25 mouse cellular contexts compared by ENCODE assay signal in the genomic region with DNA sequence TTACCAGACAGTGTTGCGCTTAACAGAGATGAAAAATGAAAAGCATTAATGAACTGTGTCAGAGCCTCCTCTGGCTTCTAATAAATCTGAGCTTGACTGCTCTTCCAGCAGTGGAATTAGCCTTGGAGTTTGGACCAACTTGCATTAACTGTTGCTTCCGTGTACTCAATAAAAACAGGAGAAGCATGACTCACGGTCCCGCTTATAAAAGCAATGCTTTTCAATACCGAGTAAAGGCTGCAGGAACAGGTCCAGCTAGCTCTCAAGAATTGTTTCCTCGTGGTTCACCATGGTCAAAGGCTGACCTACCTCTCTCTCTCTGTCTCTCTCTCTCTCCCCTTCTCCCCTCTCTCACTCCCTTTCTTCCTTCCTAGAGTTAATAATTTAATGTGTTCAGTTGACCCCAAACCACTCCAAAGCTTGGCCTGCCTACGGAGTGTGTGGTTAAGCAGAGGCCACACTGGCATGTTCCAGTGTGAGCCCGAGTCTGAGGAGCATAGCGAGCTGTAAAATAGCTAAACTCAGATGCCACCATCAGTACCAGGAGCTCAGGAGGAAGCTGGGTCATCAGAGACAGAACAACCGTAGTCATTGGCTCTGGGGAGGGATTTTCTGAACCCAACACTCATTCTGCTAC. TPM values are rescaled to one million over a fixed set of nuclear protein-coding genes. Genes with fewer than 3 reads are reported as not detected.
DNase-seq lines count a peak whose midpoint lies in the region; ATAC-seq and TF ChIP-seq lines count a peak whose summit lies in the region.
"Had no signal": no experiment of that assay in that cellular context is flagged by ENCODE, and none has a peak within 500 bp of the region (broad histone marks: within the 10 kb centered on the region; RNA-seq: fewer than 3 reads in every experiment).

No protein-coding gene starts in this region.

- H3K9ac ChIP-seq in intestine, postnatal 0 days (ENCODE audit: low read depth, low read length), result no peak overlapping the region
- H3K9ac ChIP-seq: forebrain, embryonic 15.5 days; heart, embryonic 12.5 days; liver, embryonic 15.5 days had no signal

- no peak overlapping the region for H3K4me3 ChIP-seq in kidney, adult 2 months (ENCODE audit: insufficient read depth, low read depth, low read length)
- H3K4me3 ChIP-seq in intestine, postnatal 0 days (ENCODE audit: low read depth, low read length), result no peak overlapping the region
- H3K4me3 ChIP-seq: embryonic facial prominence, embryonic 10.5 days; forebrain, embryonic 15.5 days; heart, embryonic 12.5 days; limb, embryonic 10.5 days; liver, embryonic 15.5 days had no signal

- TF ChIP-seq CTCF in kidney, adult 2 months (conservative IDR thresholded peaks at IDR 0.05; ENCODE audit: insufficient read depth, insufficient read length, low read depth, low read length), result no peak
- no peak for TF ChIP-seq CTCF in intestine, postnatal 0 days (IDR thresholded peaks at IDR 0.05; ENCODE audit: low read depth)

- H3K4me1 ChIP-seq in kidney, adult 2 months (ENCODE audit: control insufficient read depth, insufficient read depth, low read length), result peaks cover 4% of the 10 kb centered on the region; the same call in 1 of the 2 replicates
- H3K4me1 ChIP-seq in intestine, postnatal 0 days (replicated peaks; ENCODE audit: control insufficient read depth, insufficient read depth, low read length), result 0 out of 2 replicates have a peak, but pooled peaks cover 3% of the 10 kb centered on the region
- H3K4me1 ChIP-seq: embryonic facial prominence, embryonic 10.5 days; forebrain, embryonic 15.5 days; heart, embryonic 12.5 days; limb, embryonic 10.5 days; liver, embryonic 15.5 days had no signal

- WGBS in kidney, adult 2 months, result 26% methylated on average over 10 of the region's 10 CpGs
- 37% methylated on average over 10 of the region's 10 CpGs for WGBS in intestine, postnatal 0 days
- 19% methylated on average over 10 of the region's 10 CpGs for WGBS in large intestine, adult 2 months

- peak; percentile 12 for DNase-seq in kidney, adult 2 months
- DNase-seq in kidney, postnatal 10 days, result no peak
- peak; percentile 37 for DNase-seq in Muller cell, postnatal 12 days (ENCODE audit: inconsistent ontology term)
- DNase-seq in large intestine, adult 2 months (ENCODE audit: low read depth, low spot score), result peak; percentile 83
- no peak for DNase-seq in spleen, postnatal 36 days (ENCODE audit: low spot score in 2 of 2)
- no peak for DNase-seq in cerebellum, postnatal 4 days (ENCODE audit: low spot score in 2 of 2)
- DNase-seq in heart, adult 18-20 months, result no peak
- DNase-seq: adrenal gland, postnatal 25 days; cerebellum, adult 9-10 months; gastrocnemius, postnatal 10 days; heart, postnatal 10 days; liver; spleen, adult 18-20 months; thymus, adult 18-20 months had no signal

- TF ChIP-seq POLR2A in kidney, adult 2 months (IDR thresholded peaks at IDR 0.05; ENCODE audit: low read depth, low read length), result no peak

- no peaks in the 10 kb centered on the region for H3K9me3 ChIP-seq in intestine, postnatal 0 days (ENCODE audit: control insufficient read depth)
- H3K9me3 ChIP-seq: embryonic facial prominence, embryonic 10.5 days; forebrain, embryonic 15.5 days; heart, embryonic 12.5 days; limb, embryonic 10.5 days; liver, embryonic 15.5 days had no signal

- no peak overlapping the region for H3K27ac ChIP-seq in kidney, adult 2 months (ENCODE audit: insufficient read depth, low read depth, low read length)
- peak overlapping the region; percentile 61 for H3K27ac ChIP-seq in intestine, postnatal 0 days (ENCODE audit: low read depth, low read length)
- H3K27ac ChIP-seq: embryonic facial prominence, embryonic 10.5 days; forebrain, embryonic 15.5 days; hindbrain, postnatal 0 days; limb, embryonic 10.5 days; liver, embryonic 15.5 days had no signal

- no peaks in the 10 kb centered on the region for H3K27me3 ChIP-seq in kidney, adult 2 months (replicated peaks; ENCODE audit: control insufficient read depth, insufficient read depth, low read length)
- H3K27me3 ChIP-seq in intestine, postnatal 0 days (replicated peaks; ENCODE audit: control insufficient read depth, insufficient read depth, low read length), result no peaks in the 10 kb centered on the region
- H3K27me3 ChIP-seq: forebrain, embryonic 15.5 days; heart, embryonic 12.5 days; liver, embryonic 15.5 days had no signal

- H3K36me3 ChIP-seq in kidney, adult 2 months (ENCODE audit: control insufficient read depth, insufficient read depth, low read length), result no peaks in the 10 kb centered on the region
- no peaks in the 10 kb centered on the region for H3K36me3 ChIP-seq in intestine, postnatal 0 days (ENCODE audit: control insufficient read depth, insufficient read depth)
- H3K36me3 ChIP-seq: embryonic facial prominence, embryonic 10.5 days; forebrain, embryonic 15.5 days; heart, embryonic 12.5 days; limb, embryonic 10.5 days; liver, embryonic 15.5 days had no signal

- no peak overlapping the region for H3K4me2 ChIP-seq in intestine, postnatal 0 days (replicated peaks; ENCODE audit: low read depth)
- H3K4me2 ChIP-seq: forebrain, embryonic 15.5 days; heart, embryonic 12.5 days; liver, embryonic 15.5 days; midbrain, embryonic 11.5 days had no signal

- peak; percentile 92 for ATAC-seq in intestine, postnatal 0 days
- ATAC-seq: CD4-positive, CD25-positive, alpha-beta regulatory T cell, adult 4 months; forebrain, embryonic 15.5 days; hindbrain, postnatal 0 days had no signal

RNA-seq across cellular contexts. Expression of gene Plce1, which starts 10.5 kb away (rescaled TPM):
- 2.3 and 2.5 TPM in 2 replicates for polyA plus RNA-seq in kidney, adult 2 months (2012; rRNA removed)
- polyA plus RNA-seq in intestine, postnatal 0 days (2015; fragmentation: Nextera tagmentation; extraction: Ambion mirVana), result 2.9 and 3.1 TPM in 2 replicates
- polyA plus RNA-seq in large intestine, adult 2 months (2012; rRNA removed), result 3.5 and 5.6 TPM in 2 replicates
- 10 to 100 TPM; 16.2 to 17.0 TPM for total RNA-seq in heart, adult 18-20 months (2021)
- total RNA-seq: common myeloid progenitor, adult 5-6 weeks; granulocyte monocyte progenitor cell, adult 5-6 weeks had no signal

Comparison
In these comparisons a context has a peak if more than half of its experiments do, and no peak if none do; other contexts are left out.
1. DNase-seq: peak in kidney, adult 2 months (single experiment), Muller cell, postnatal 12 days (single experiment) and large intestine, adult 2 months (single experiment); none in kidney, postnatal 10 days (single experiment), spleen, postnatal 36 days (0 of 2), cerebellum, postnatal 4 days (0 of 2) and heart, adult 18-20 months (0 of 2).